Mouse (Mus musculus) midbrain, embryonic 12.5 days (tissue): ENCODE results near the gene Elane. TPM values are rescaled to one million over a fixed set of nuclear protein-coding genes. Genes with fewer than 3 reads are reported as not detected.

ENCODE experiments used
- ATAC-seq: fragments of 200-750 bp; cut with Nextera tagmentation; 2 replicates; pipeline ENCODE4 v1.8.0; 2017; ENCODE audit warnings: low read depth, moderate TSS enrichment, moderate library complexity; ENCODE audit not compliant: low FRiP score
- H3K27ac ChIP-seq: fragments of 300-500 bp; sonication (generic); replicated peaks from 2 replicates; pipeline ENCODE4 v1.5.1; 2016; ENCODE audit warnings: mild to moderate bottlenecking
- H3K27me3 ChIP-seq: fragments of 300-500 bp; sonication (generic); 2 replicates; pipeline ENCODE4 v1.6.1; 2016; ENCODE audit warnings: mild to moderate bottlenecking
- H3K36me3 ChIP-seq: fragments of 300-500 bp; sonication (generic); 2 replicates; pipeline ENCODE4 v1.6.1; 2016
- H3K4me1 ChIP-seq: fragments of 300-500 bp; sonication (generic); 2 replicates; pipeline ENCODE4 v1.6.1; 2016
- H3K4me2 ChIP-seq: fragments of 300-500 bp; sonication (generic); replicated peaks from 2 replicates; pipeline ENCODE4 v1.6.1; 2016; ENCODE audit warnings: mild to moderate bottlenecking, moderate library complexity
- H3K4me3 ChIP-seq: fragments of 300-500 bp; sonication (generic); 2 replicates; pipeline ENCODE4 v1.5.1; 2016; ENCODE audit warnings: mild to moderate bottlenecking
- H3K9ac ChIP-seq: fragments of 300-500 bp; sonication (generic); replicated peaks from 2 replicates; pipeline ENCODE4 v1.6.1; 2016; ENCODE audit warnings: mild to moderate bottlenecking, moderate library complexity
- H3K9me3 ChIP-seq: fragments of 300-500 bp; sonication (generic); 2 replicates; pipeline ENCODE4 v1.6.1; 2016; ENCODE audit warnings: mild to moderate bottlenecking
- WGBS: fragments of 180-500 bp; shearing (Covaris S2); methylation state at CpG from one replicate; pipeline ENCODE4 v1.1.7; 2016; 5-methylcytosine and 5-hydroxymethylcytosine counted together
- polyA plus RNA-seq: library from polyadenylated mRNA; unstranded; fragments of >200 nt; fragmentation: Nextera tagmentation; extraction: Ambion mirVana; gene quantifications from 2 replicates; pipeline ENCODE4 v1.2.1, GENCODE M21; 2016

Gene Elane
- polyA plus RNA-seq, 1 experiment from 2014 or later, result not detected

- Histone ChIP-seq H3K27me3 (no peaks in the 10 kb centered on the region), H3K4me3 (no peak overlapping the region), H3K4me1 (peaks cover 36% of the 10 kb centered on the region), H3K4me2 (no peak overlapping the region), H3K36me3 (peaks cover 73% of the 10 kb centered on the region), H3K9ac (no peak overlapping the region), H3K9me3 (no peaks in the 10 kb centered on the region), H3K27ac (no peak overlapping the region)
- WGBS, result 92% methylated on average over 11 of the region's 11 CpGs
- ATAC-seq, result no peak
Measured at GRCm38 (mm10) chr10:79859116-79859515, 26.9 kb upstream of the Elane start.

DNA sequence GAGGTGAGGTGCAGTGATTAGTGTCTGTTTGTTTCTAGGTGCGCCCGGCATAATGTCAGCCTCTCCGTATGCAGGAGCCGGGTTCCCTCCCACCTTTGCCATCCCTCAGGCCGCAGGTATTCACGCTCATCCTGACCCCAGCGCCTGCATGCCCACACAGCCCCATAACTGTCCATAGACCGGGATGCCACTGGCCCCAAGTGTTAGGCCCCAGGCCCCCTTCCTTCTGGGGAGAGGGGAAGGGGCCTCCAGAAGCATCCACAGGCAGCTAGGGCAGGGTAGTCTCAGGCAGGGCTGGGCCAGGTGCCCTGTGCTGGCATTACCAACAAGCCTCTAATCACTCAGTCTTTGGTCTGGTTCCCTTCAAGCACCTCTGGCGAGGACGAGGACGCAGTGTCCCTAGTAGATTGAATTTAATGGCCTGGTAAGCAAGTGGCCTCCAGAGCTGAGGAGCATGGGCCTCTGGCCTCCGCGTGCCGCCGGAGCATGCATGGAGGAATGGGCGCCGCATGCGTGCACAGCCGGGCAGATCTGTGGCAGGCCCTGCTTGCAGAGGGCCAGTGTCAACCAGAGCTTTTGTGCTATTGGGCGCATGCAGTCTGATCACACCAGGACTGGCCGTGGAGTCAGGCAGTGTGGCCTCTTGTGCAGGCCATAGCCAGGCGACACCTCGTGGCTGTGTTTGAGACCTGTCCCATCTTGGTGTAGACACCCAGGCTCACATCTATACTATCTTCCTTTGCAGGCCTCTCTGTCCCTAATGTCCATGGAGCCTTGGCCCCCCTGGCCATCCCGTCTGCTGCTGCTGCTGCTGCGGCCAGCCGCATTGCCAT lies 25.8 kb upstream of the Elane start:
- WGBS, result 95% methylated on average over 26 of the region's 26 CpGs
- no peak for ATAC-seq
- H3K4me2 ChIP-seq, result no peak overlapping the region
- no peaks in the 10 kb centered on the region for H3K9me3 ChIP-seq
- H3K4me1 ChIP-seq, result peaks cover 37% of the 10 kb centered on the region
- H3K36me3 ChIP-seq, result peaks cover 85% of the 10 kb centered on the region
- no peak overlapping the region for H3K9ac ChIP-seq
- H3K27ac ChIP-seq, result no peak overlapping the region; the same call in 1 of the 2 replicates
- no peak overlapping the region for H3K4me3 ChIP-seq
- H3K27me3 ChIP-seq, result no peaks in the 10 kb centered on the region

DNA sequence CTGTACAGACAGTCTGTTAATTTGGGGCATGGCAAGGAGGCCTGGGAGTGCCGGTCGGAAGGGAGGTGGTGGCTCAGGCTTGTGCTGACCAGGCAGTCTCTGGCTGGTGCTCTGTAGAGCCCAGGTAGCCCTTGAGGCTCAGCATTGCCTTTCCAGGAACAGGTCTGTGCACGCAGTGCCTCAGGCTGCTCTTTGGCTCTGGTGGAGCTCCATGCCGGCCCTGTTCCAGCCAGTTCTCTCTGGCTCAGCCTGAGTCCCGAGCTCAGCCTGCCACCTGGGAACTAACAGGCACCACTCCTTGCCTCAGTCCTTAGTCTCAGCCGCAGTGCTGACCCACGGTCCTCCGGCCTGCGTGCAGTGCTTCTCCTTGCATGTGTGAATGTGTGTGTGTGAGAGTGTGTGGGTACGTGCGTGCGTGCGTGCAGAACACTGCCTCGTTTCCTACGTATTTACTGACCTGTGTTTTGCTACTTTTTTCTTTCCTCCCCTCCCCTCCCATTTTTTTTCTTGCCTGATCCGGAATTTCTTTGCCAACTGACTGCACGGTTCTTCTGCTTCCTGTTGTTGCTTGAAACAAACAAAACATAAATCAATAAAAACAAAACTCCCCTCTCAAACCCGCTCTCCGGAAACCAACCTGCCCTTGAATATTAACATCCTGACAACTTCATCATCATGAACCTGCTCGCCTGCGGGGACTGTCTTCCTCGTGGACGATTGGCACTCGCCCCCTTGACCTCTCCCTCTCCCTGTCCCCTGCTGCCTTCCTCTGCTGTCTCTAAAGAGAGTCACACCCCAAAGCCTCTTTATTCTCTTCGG lies 24.6 kb upstream of the Elane start:
- Histone ChIP-seq H3K4me3 (no peak overlapping the region), H3K9ac (no peak overlapping the region), H3K27me3 (no peaks in the 10 kb centered on the region), H3K36me3 (peaks cover 96% of the 10 kb centered on the region), H3K27ac (0 out of 2 replicates have a peak overlapping the region, but pooled peaks have one; percentile 26), H3K9me3 (no peaks in the 10 kb centered on the region), H3K4me2 (no peak overlapping the region), H3K4me1 (peaks cover 32% of the 10 kb centered on the region)
- 82% methylated on average over 25 of the region's 25 CpGs for WGBS
- no peak for ATAC-seq

DNA sequence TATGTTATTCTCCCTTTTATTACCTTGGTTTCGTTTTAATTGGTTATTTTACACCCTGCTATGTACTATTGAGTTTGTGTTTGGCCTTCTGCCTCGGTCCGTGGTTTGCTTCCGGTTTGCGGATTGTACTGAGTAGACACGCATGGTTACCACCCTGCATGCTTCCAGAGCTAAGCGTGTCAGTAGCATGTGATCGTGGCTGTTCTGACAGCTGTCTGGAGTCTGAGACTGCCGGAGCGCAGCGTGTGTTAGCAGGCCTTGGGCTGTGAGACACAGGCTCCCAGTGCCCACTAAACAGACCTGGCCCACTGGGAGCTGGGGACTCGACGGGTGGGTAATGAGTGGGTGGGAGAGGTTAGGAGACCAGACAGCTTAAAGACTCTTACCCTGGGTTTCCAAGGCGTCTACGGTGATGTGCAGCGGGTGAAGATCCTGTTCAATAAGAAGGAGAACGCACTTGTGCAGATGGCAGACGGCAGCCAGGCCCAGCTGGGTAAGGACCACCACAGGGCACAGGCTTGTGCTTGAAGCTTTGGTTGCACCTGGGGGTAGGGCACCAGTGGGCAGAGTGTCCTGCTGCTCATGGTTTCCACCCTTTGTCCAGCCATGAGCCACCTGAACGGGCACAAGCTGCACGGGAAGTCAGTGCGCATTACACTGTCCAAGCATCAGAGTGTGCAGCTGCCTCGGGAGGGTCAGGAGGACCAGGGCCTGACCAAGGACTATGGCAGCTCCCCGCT lies 23.8 kb upstream of the Elane start:
- WGBS, result 89% methylated on average over 23 of the region's 23 CpGs
- Histone ChIP-seq H3K27ac (peak overlapping the region; percentile 26; the same call in 1 of the 2 replicates), H3K4me1 (peaks cover 25% of the 10 kb centered on the region), H3K9me3 (no peaks in the 10 kb centered on the region), H3K36me3 (peaks cover 97% of the 10 kb centered on the region), H3K9ac (no peak overlapping the region), H3K4me2 (no peak overlapping the region), H3K4me3 (no peak overlapping the region), H3K27me3 (no peaks in the 10 kb centered on the region)
- ATAC-seq, result no peak

DNA sequence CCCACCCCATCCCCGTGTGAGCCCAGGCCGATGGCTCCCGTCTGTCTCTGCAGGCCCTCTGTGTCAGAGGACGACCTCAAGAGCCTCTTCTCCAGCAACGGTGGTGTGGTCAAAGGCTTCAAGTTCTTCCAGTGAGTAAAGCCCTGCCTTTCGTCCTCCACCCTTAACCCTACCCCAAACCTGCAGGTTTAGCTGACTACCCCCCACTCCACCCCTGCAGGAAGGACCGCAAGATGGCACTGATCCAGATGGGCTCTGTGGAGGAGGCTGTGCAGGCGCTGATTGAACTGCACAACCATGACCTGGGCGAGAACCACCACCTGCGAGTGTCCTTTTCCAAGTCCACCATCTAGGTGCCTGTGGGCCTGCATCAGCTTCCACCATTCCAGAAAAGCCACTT lies 23.1 kb upstream of the Elane start:
- 80% methylated on average over 10 of the region's 10 CpGs for WGBS
- no peak for ATAC-seq
- H3K9ac ChIP-seq, result no peak overlapping the region
- H3K27me3 ChIP-seq, result no peaks in the 10 kb centered on the region
- no peak overlapping the region for H3K4me2 ChIP-seq
- H3K36me3 ChIP-seq, result peaks cover 96% of the 10 kb centered on the region
- no peaks in the 10 kb centered on the region for H3K9me3 ChIP-seq
- H3K4me3 ChIP-seq, result no peak overlapping the region
- H3K4me1 ChIP-seq, result peaks cover 18% of the 10 kb centered on the region
- H3K27ac ChIP-seq, result 0 out of 2 replicates have a peak overlapping the region, but pooled peaks have one; percentile 26

DNA sequence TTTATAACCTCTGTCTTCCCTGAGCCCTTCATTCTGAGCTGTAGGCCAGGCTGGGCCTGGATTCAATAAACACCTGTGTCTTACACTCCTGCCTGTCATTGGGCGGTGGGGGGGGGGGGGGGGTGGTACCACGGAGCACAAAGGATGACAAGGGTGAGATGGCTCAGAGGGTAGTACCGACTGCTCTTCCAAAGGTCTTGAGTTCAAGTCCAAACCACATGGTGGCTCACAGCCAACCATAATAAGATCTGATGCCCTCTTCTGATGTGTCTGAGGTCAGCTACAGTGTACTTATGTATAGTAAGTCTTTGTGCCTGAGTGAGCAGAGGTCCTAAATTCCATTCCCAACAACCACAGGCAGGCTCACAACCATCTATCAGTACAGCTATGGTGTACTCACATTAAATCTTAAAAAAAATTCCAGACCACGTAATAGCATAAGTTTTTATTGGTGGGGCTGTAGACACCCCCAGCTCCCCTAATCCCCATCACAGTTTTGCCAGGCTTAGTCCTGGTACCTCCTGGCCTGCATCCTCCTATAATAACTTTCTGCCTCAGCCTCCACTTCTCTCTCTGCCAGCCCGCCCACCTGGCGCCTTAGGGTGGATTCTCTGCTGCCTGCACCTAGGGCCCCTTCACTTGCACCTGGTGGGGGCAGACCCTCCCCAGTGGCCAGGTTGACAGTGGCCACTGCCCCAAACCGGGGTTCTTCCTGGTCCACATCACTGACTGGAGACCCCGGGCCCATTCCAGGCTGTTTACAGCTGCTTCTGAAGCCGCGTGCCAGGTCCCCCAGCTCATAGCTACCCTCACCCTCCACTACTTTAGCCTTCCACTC lies 21.5 kb upstream of the Elane start:
- Histone ChIP-seq H3K4me2 (no peak overlapping the region), H3K27me3 (no peaks in the 10 kb centered on the region), H3K9ac (no peak overlapping the region), H3K4me3 (no peak overlapping the region), H3K4me1 (peaks cover 13% of the 10 kb centered on the region; the same call in 1 of the 2 replicates), H3K9me3 (no peaks in the 10 kb centered on the region), H3K36me3 (peaks cover 86% of the 10 kb centered on the region), H3K27ac (peak overlapping the region; percentile 63)
- WGBS, result 61% methylated on average over 10 of the region's 10 CpGs
- peak; percentile 45 for ATAC-seq

DNA sequence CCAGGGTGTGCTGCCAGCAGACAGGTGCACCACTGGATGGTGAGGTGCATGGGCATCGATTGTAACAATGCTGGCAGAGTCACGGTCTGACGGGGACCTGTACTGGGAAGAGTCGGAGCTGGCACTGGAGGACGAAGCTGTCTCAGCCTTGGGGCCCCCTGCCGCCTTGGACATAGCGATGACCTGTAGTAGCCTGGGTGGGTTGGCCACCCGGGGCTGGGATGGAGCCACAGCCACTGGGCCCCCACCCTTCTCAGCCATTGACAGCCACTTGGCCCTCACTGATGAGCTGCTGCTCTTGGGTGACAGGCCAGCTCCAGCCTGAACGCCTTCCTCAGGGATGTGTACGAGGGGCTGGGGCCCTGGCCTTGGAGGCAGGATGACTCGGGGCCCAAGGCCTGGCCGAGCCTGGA lies 20.9 kb upstream of the Elane start:
- Histone ChIP-seq H3K4me2 (no peak overlapping the region), H3K9me3 (no peaks in the 10 kb centered on the region), H3K27me3 (no peaks in the 10 kb centered on the region), H3K9ac (no peak overlapping the region), H3K27ac (peak overlapping the region; percentile 63), H3K36me3 (peaks cover 84% of the 10 kb centered on the region), H3K4me3 (no peak overlapping the region), H3K4me1 (peaks cover 14% of the 10 kb centered on the region; the same call in 1 of the 2 replicates)
- ATAC-seq, result peak; percentile 17; the same call in 1 of the 2 replicates
- 72% methylated on average over 11 of the region's 12 CpGs for WGBS

DNA sequence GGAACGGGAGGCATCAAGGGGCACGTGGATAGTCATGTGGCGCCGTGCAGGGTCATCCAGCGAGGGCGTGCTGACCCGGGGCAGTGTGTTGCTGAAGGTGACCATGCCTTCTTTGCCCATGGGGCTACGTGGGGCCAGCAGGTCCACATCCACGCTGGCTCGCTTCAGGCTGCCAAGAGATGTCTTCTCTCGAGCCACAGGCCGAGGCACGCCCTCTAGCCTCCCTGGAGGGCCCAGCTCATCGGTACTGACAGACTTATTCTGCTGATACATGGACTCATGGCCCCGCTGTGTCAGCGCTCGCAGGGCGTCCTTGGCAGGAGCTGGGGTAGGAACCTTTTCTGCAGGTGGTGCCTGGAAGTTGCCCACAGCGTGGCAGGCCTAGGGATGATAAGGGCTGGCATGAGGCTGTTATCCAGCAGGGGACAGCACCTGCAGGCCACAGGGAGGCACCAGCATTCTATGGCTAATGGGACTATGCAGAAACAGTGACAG lies 20.2 kb upstream of the Elane start:
- ATAC-seq, result no peak
- Histone ChIP-seq H3K9me3 (no peaks in the 10 kb centered on the region), H3K36me3 (peaks cover 82% of the 10 kb centered on the region), H3K4me3 (no peak overlapping the region), H3K4me1 (peaks cover 14% of the 10 kb centered on the region; the same call in 1 of the 2 replicates), H3K4me2 (no peak overlapping the region), H3K27ac (peak overlapping the region; percentile 63; the same call in 1 of the 2 replicates), H3K27me3 (no peaks in the 10 kb centered on the region), H3K9ac (no peak overlapping the region)
- 82% methylated on average over 19 of the region's 19 CpGs for WGBS

GRCm38 (mm10) chr10:79866601-79867000 lies 19.4 kb upstream of the Elane start:
- no peak for ATAC-seq
- Histone ChIP-seq H3K27me3 (no peaks in the 10 kb centered on the region), H3K36me3 (peaks cover 82% of the 10 kb centered on the region), H3K4me3 (no peak overlapping the region), H3K9me3 (no peaks in the 10 kb centered on the region), H3K27ac (no peak overlapping the region), H3K9ac (no peak overlapping the region), H3K4me2 (no peak overlapping the region), H3K4me1 (peaks cover 15% of the 10 kb centered on the region; the same call in 1 of the 2 replicates)
- 84% methylated on average over 11 of the region's 11 CpGs for WGBS

- 0 out of 2 replicates have a peak overlapping the region, but pooled peaks have one; percentile 17 for H3K9ac ChIP-seq
- WGBS, result 93% methylated on average over 8 of the region's 8 CpGs
- H3K9me3 ChIP-seq, result no peaks in the 10 kb centered on the region
- H3K4me3 ChIP-seq, result peak overlapping the region; percentile 78
- H3K27me3 ChIP-seq, result no peaks in the 10 kb centered on the region
- peaks cover 37% of the 10 kb centered on the region for H3K36me3 ChIP-seq
- no peak for ATAC-seq
- peaks cover 40% of the 10 kb centered on the region for H3K4me1 ChIP-seq
- peak overlapping the region; percentile 74 for H3K4me2 ChIP-seq
- H3K27ac ChIP-seq, result no peak overlapping the region
Measured at GRCm38 (mm10) chr10:79871845-79872244, 14.2 kb upstream of the Elane start.

DNA sequence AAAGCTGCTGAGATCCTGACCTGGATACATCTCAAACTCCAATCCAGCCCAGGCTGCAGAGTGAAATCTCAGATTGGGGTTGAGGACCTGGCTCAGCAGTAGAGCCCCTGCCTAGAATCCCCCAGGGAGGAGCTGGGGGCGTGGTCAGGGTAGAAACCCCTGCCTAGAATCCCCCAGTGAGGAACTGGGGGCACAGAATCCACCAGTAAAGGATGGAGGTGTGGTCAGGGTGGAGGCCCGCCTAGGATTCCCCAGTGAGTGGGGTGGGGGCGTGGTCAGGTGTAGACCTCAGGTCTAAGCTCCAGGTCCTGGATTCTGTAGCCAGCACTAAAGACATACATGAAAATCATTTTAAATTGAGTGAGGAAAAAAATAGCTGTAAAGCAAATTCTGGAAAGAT lies 13.2 kb upstream of the Elane start:
- no peak for ATAC-seq
- 52% methylated on average over 3 of the region's 3 CpGs for WGBS
- peak overlapping the region; percentile 78 for H3K4me3 ChIP-seq
- peak overlapping the region; percentile 74 for H3K4me2 ChIP-seq
- H3K9ac ChIP-seq, result peak overlapping the region; percentile 94
- peaks cover 4% of the 10 kb centered on the region; the same call in 1 of the 2 replicates for H3K27me3 ChIP-seq
- H3K36me3 ChIP-seq, result peaks cover 29% of the 10 kb centered on the region
- peaks cover 40% of the 10 kb centered on the region for H3K4me1 ChIP-seq
- peak overlapping the region; percentile 94 for H3K27ac ChIP-seq
- H3K9me3 ChIP-seq, result no peaks in the 10 kb centered on the region
